26 mouse cellular contexts compared by ENCODE assay signal in the genomic region with DNA sequence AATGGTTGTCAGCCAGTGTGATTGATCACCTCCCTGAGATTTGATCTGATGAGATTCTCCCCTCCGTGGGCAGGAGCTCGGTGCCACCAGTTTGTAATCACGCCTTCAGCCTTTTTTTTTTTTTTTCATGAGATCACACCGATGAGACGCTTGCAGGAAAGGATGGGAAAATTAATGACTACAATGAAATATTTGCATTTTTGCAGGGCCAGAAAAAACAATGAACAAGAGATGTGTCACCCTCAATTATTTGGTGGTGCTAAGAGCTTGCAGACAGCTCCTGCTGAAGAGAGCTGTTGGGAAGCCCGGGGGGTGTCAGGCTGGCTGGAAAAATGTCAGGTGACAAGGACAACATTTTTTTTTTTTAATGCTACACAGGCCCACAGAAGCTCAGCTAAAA.
DNase-seq lines count a peak whose midpoint lies in the region; ATAC-seq and TF ChIP-seq lines count a peak whose summit lies in the region.
"Had no signal": no experiment of that assay in that cellular context is flagged by ENCODE, and none has a peak within 500 bp of the region (broad histone marks: within the 10 kb centered on the region; RNA-seq: fewer than 3 reads in every experiment).

No protein-coding gene starts in this region.

- H3K4me3 ChIP-seq in midbrain, embryonic 10.5 days: no peak overlapping the region
- no peak overlapping the region for H3K4me3 ChIP-seq in midbrain, embryonic 11.5 days (ENCODE audit: low read depth, low read length)
- H3K4me3 ChIP-seq in hindbrain, embryonic 13.5 days: no peak overlapping the region
- H3K4me3 ChIP-seq: embryonic facial prominence, embryonic 13.5 days; forebrain, embryonic 10.5 days; kidney, embryonic 15.5 days had no signal

- H3K27ac ChIP-seq in midbrain, embryonic 10.5 days (replicated peaks): peak overlapping the region; percentile 50; the same call in 1 of the 2 replicates
- no peak overlapping the region for H3K27ac ChIP-seq in midbrain, embryonic 11.5 days (ENCODE audit: low read depth, low read length)
- H3K27ac ChIP-seq in hindbrain, embryonic 13.5 days: peak overlapping the region; percentile 55
- H3K27ac ChIP-seq: embryonic facial prominence, embryonic 13.5 days; forebrain, embryonic 10.5 days; kidney, embryonic 15.5 days; liver, embryonic 14.5 days; macrophage had no signal

- no peaks in the 10 kb centered on the region for H3K9me3 ChIP-seq in midbrain, embryonic 10.5 days (replicated peaks)
- no peaks in the 10 kb centered on the region for H3K9me3 ChIP-seq in midbrain, embryonic 11.5 days (ENCODE audit: control insufficient read depth, low read length)
- H3K9me3 ChIP-seq in hindbrain, embryonic 13.5 days: no peaks in the 10 kb centered on the region
- H3K9me3 ChIP-seq: embryonic facial prominence, embryonic 13.5 days; forebrain, embryonic 10.5 days; kidney, embryonic 15.5 days had no signal

- no peaks in the 10 kb centered on the region for H3K36me3 ChIP-seq in midbrain, embryonic 10.5 days
- H3K36me3 ChIP-seq in midbrain, embryonic 11.5 days (ENCODE audit: control insufficient read depth, insufficient read depth, low read length): no peaks in the 10 kb centered on the region
- H3K36me3 ChIP-seq in hindbrain, embryonic 13.5 days: no peaks in the 10 kb centered on the region
- H3K36me3 ChIP-seq: embryonic facial prominence, embryonic 13.5 days; forebrain, embryonic 10.5 days; kidney, embryonic 15.5 days had no signal

- WGBS in midbrain, embryonic 10.5 days: 58% methylated on average over 6 of the region's 6 CpGs
- 34% methylated on average over 6 of the region's 6 CpGs for WGBS in midbrain, embryonic 11.5 days
- WGBS in hindbrain, embryonic 13.5 days: 8% methylated on average over 6 of the region's 6 CpGs

- H3K4me2 ChIP-seq in midbrain, embryonic 11.5 days: no peak overlapping the region
- H3K4me2 ChIP-seq in hindbrain, embryonic 13.5 days: no peak overlapping the region
- H3K4me2 ChIP-seq: embryonic facial prominence, embryonic 13.5 days; heart, embryonic 11.5 days; kidney, embryonic 15.5 days had no signal

- no peak overlapping the region for H3K9ac ChIP-seq in midbrain, embryonic 11.5 days (ENCODE audit: low read length)
- no peak overlapping the region for H3K9ac ChIP-seq in hindbrain, embryonic 13.5 days
- H3K9ac ChIP-seq: embryonic facial prominence, embryonic 13.5 days; kidney, embryonic 15.5 days; liver, embryonic 14.5 days had no signal

- TF ChIP-seq POLR2A in brain, embryonic 14.5 days (IDR thresholded peaks at IDR 0.05; ENCODE audit: borderline replicate concordance, extremely low read depth, insufficient read depth, insufficient read length, poor library complexity, severe bottlenecking): no peak

- peaks cover 54% of the 10 kb centered on the region for H3K4me1 ChIP-seq in midbrain, embryonic 10.5 days
- peaks cover 14% of the 10 kb centered on the region; the same call in 1 of the 2 replicates for H3K4me1 ChIP-seq in midbrain, embryonic 11.5 days (ENCODE audit: control insufficient read depth, insufficient read depth, low read length)
- H3K4me1 ChIP-seq in hindbrain, embryonic 13.5 days (replicated peaks): peaks cover 46% of the 10 kb centered on the region
- H3K4me1 ChIP-seq: embryonic facial prominence, embryonic 13.5 days; kidney, embryonic 15.5 days had no signal

- DNase-seq in midbrain, embryonic 10.5 days (ENCODE audit: low spot score): no peak
- no peak for DNase-seq in midbrain, embryonic 11.5 days (ENCODE audit: low spot score, missing footprints)
- peak; percentile 66 for DNase-seq in brain, embryonic 14.5 days (ENCODE audit: low read depth)
- peak; percentile 58 for DNase-seq in retina, postnatal 1 day
- DNase-seq in frontal cortex, postnatal 25 days (ENCODE audit: low spot score in 2 of 2): no peak
- DNase-seq: adrenal gland, adult 2 months; adrenal gland, postnatal 36 days; B cell, adult 2 months; cerebellum, adult 8-10 months; gastrocnemius, postnatal 25 days; heart, adult 18-20 months; heart, postnatal 4 days; kidney, adult 18-20 months; kidney, postnatal 25 days; liver; lung, adult 2 months; lung, postnatal 10 days; right cerebral cortex, postnatal 14 days had no signal

- ATAC-seq in midbrain, embryonic 11.5 days (ENCODE audit: low FRiP score): no peak
- no peak for ATAC-seq in hindbrain, embryonic 13.5 days (ENCODE audit: low FRiP score)
- ATAC-seq: activated CD4-positive, CD25-positive, alpha-beta regulatory T cell, adult 4 months had no signal

- H3K27me3 ChIP-seq in midbrain, embryonic 10.5 days (ENCODE audit: low read depth, poor library complexity, severe bottlenecking): peaks cover 69% of the 10 kb centered on the region
- H3K27me3 ChIP-seq in midbrain, embryonic 11.5 days (ENCODE audit: control insufficient read depth, insufficient read depth, low read length): peaks cover 2% of the 10 kb centered on the region; the same call in 1 of the 2 replicates
- H3K27me3 ChIP-seq in hindbrain, embryonic 13.5 days: peaks cover 19% of the 10 kb centered on the region

- TF ChIP-seq CTCF in brain, embryonic 14.5 days (IDR thresholded peaks at IDR 0.05; ENCODE audit: borderline replicate concordance, extremely low read depth, insufficient read depth, insufficient read length): no peak

Comparison
In these comparisons a context has a peak if more than half of its experiments do, and no peak if none do; other contexts are left out.
1. DNase-seq: peak in brain, embryonic 14.5 days (single experiment) and retina, postnatal 1 day (single experiment); none in midbrain, embryonic 10.5 days (single experiment), midbrain, embryonic 11.5 days (single experiment) and frontal cortex, postnatal 25 days (0 of 2).